Comparison of ENCODE assay signal across 8 mouse cellular contexts in genomic region chr11:49955577-49956261, GRCm38 (mm10). TPM values are rescaled to one million over a fixed set of nuclear protein-coding genes. Genes with fewer than 3 reads are reported as not detected.
DNase-seq lines count a peak whose midpoint lies in the region; ATAC-seq and TF ChIP-seq lines count a peak whose summit lies in the region.

No protein-coding gene starts in this region.

- H3K4me2 ChIP-seq in midbrain, embryonic 16.5 days (ENCODE audit: low read length): no peak overlapping the region

- peak; percentile 90 for TF ChIP-seq CTCF in kidney, adult 2 months (conservative IDR thresholded peaks at IDR 0.05; ENCODE audit: insufficient read depth, insufficient read length, low read depth, low read length)

- no peaks in the 10 kb centered on the region for H3K36me3 ChIP-seq in kidney, adult 2 months (ENCODE audit: control insufficient read depth, insufficient read depth, low read length)
- no peaks in the 10 kb centered on the region for H3K36me3 ChIP-seq in limb, embryonic 10.5 days
- no peaks in the 10 kb centered on the region for H3K36me3 ChIP-seq in midbrain, embryonic 16.5 days (ENCODE audit: control insufficient read depth, insufficient read depth, low read length)

- H3K9ac ChIP-seq in midbrain, embryonic 16.5 days (ENCODE audit: low read depth, low read length): no peak overlapping the region

- peak; percentile 75 for DNase-seq in 3T3-L1 (ENCODE audit: low read depth, low spot score)
- peak; percentile 64 for DNase-seq in adrenal gland, adult 2 months
- peak; percentile 90 for DNase-seq in embryo, embryonic 10.5 days (ENCODE audit: low spot score)
- peak; percentile 44 to 71 for DNase-seq in gastrocnemius, postnatal 4 days (ENCODE audit: low spot score in 2 of 2)
- peak; percentile 67 for DNase-seq in kidney, adult 2 months
- DNase-seq in limb, embryonic 10.5 days (ENCODE audit: low spot score): peak; percentile 88
- peak; percentile 44 to 79 for DNase-seq in spleen, postnatal 10 days (ENCODE audit: low spot score in 2 of 2)

- H3K4me1 ChIP-seq in kidney, adult 2 months (ENCODE audit: control insufficient read depth, insufficient read depth, low read length): no peaks in the 10 kb centered on the region
- no peaks in the 10 kb centered on the region for H3K4me1 ChIP-seq in limb, embryonic 10.5 days
- no peaks in the 10 kb centered on the region for H3K4me1 ChIP-seq in midbrain, embryonic 16.5 days (ENCODE audit: control insufficient read depth, insufficient read depth, low read length)

- no peak overlapping the region for H3K27ac ChIP-seq in kidney, adult 2 months (ENCODE audit: insufficient read depth, low read depth, low read length)
- no peak overlapping the region for H3K27ac ChIP-seq in limb, embryonic 10.5 days
- H3K27ac ChIP-seq in midbrain, embryonic 16.5 days (ENCODE audit: low read length): no peak overlapping the region

- H3K27me3 ChIP-seq in kidney, adult 2 months (replicated peaks; ENCODE audit: control insufficient read depth, insufficient read depth, low read length): no peaks in the 10 kb centered on the region
- peaks cover 27% of the 10 kb centered on the region for H3K27me3 ChIP-seq in limb, embryonic 10.5 days (ENCODE audit: low read depth, poor library complexity, severe bottlenecking)
- no peaks in the 10 kb centered on the region; the same call in 1 of the 2 replicates for H3K27me3 ChIP-seq in midbrain, embryonic 16.5 days (ENCODE audit: control insufficient read depth, insufficient read depth, low read depth, low read length)

- no peak for TF ChIP-seq POLR2A in kidney, adult 2 months (IDR thresholded peaks at IDR 0.05; ENCODE audit: low read depth, low read length)

- no peak overlapping the region for H3K4me3 ChIP-seq in kidney, adult 2 months (ENCODE audit: insufficient read depth, low read depth, low read length)
- H3K4me3 ChIP-seq in limb, embryonic 10.5 days: no peak overlapping the region
- no peak overlapping the region for H3K4me3 ChIP-seq in midbrain, embryonic 16.5 days (ENCODE audit: low read depth, low read length)

- H3K9me3 ChIP-seq in limb, embryonic 10.5 days (replicated peaks): no peaks in the 10 kb centered on the region
- no peaks in the 10 kb centered on the region for H3K9me3 ChIP-seq in midbrain, embryonic 16.5 days (replicated peaks; ENCODE audit: control insufficient read depth, low read length, poor library complexity, severe bottlenecking)

- 21% methylated on average over 8 of the region's 8 CpGs for WGBS in kidney, adult 2 months
- WGBS in limb, embryonic 10.5 days: 29% methylated on average over 8 of the region's 8 CpGs
- WGBS in midbrain, embryonic 16.5 days: 30% methylated on average over 8 of the region's 8 CpGs

- peak; percentile 85 for ATAC-seq in midbrain, embryonic 16.5 days

RNA-seq across cellular contexts. Expression of gene Rasgef1c, which starts 54.1 kb away (rescaled TPM):
- total RNA-seq in adrenal gland, adult 2 months (2021): 1 to 10 TPM in 1 of 2 experiments, under 1 TPM in 1; 0.43 to 1.0 TPM
- polyA plus RNA-seq in adrenal gland, adult 2 months (2012; rRNA removed): 0.71 and 0.83 TPM in 2 replicates
- 1 to 10 TPM; 2.3 TPM for total RNA-seq in gastrocnemius, postnatal 4 days (2021)
- polyA plus RNA-seq in kidney, adult 2 months (2012; rRNA removed): 0.11 and 0.24 TPM in 2 replicates
- polyA plus RNA-seq in limb, embryonic 10.5 days (2016; fragmentation: Nextera tagmentation; extraction: Ambion mirVana): 0.15 TPM in 1 of 2 replicates, not detected in the other
- polyA plus RNA-seq in midbrain, embryonic 16.5 days (2015; fragmentation: Nextera tagmentation; extraction: Ambion mirVana): 33.8 and 34.2 TPM in 2 replicates

Comparison
In these comparisons a context has a peak if more than half of its experiments do, and no peak if none do; other contexts are left out.
1. RNA of gene Rasgef1c, which starts 54.1 kb away (polyA plus RNA-seq): 33.8 to 34.2 TPM in midbrain, embryonic 16.5 days; 0.71 to 0.83 TPM in adrenal gland, adult 2 months, 0.15 TPM in limb, embryonic 10.5 days and 0.11 to 0.24 TPM in kidney, adult 2 months; every median in the first group is over 10 times any median in the second.
2. Peak in every context shown above with its lines, with median percentiles within 50 percentile points of each other: DNase-seq.